Mouse (Mus musculus) layer of hippocampus, postnatal 36 days (tissue): Measurements from ENCODE around the gene Sdr42e1. TPM values are rescaled to one million over a fixed set of nuclear protein-coding genes. Genes with fewer than 3 reads are reported as not detected.

Experiments
- DNase-seq, 2 experiments: peaks; one replicate each; pipeline ENCODE4 v3.0.0; 2022
- total RNA-seq, 2 experiments: library from RNA; stranded (reverse); gene quantifications; 2 replicates each; pipeline ENCODE4 v1.2.3; 2021

The Sdr42e1 gene
- total RNA-seq: 1 to 10 TPM; 4.1 to 4.2 TPM

DNA sequence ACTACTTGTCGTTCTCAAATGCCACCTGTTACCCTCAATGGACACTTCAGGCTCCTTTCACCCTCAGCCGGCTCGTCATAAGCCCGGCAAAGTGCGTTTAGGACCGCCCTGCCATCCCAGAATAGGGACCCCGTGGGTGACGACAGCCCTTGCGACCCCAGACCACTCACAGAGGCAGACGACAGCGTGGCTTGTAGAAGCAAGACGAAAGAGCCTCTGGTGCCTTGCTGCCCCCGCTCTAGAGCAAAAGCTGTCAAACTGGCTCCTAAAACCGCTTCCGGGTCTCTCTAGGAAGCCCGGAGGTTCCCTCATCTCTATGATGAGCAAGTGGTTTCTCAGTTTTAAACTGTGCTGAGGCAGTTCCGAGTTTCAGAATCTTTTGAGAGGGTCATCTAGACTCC, at the start of gene Sdr42e1:
Sdr42e1 (minus strand) TSS at position 260 of the 401 bp plus-strand sequence.
- peak; percentile 44 to 54 for DNase-seq

DNA sequence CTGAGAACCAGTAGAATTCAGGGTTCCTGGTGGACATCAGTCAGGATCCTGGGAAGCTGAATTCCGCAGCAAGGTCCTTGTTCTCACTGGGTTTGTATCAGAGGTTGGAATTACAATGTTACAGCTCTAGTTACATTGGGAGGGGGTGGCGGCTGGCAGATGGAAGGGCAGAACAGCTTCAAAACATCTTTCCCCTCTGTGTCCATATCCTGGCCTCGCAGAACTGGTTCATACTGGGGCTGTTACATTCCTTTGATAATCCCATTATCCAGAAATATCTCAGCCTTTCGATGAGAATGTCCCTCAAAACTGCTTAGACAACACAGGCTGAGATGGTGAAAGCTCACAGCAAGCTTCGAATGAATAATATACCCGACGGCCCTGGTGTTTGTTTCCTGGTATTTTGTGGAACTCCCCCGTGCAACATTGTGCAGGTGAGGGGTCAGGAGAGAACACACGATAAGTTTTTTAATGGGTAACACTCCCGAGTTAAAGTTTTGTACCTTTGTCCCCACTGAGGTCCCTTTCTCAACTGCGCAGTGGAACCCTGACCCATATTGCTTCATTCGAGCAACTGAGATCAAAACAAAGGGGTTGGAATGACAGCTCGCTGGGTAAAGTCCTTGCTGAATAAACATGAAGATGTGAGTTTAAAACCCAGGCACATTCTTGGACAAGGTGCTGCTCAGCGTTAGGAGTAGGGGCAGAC, 44.8 kb upstream of the Sdr42e1 start:
- no peak for DNase-seq

DNA sequence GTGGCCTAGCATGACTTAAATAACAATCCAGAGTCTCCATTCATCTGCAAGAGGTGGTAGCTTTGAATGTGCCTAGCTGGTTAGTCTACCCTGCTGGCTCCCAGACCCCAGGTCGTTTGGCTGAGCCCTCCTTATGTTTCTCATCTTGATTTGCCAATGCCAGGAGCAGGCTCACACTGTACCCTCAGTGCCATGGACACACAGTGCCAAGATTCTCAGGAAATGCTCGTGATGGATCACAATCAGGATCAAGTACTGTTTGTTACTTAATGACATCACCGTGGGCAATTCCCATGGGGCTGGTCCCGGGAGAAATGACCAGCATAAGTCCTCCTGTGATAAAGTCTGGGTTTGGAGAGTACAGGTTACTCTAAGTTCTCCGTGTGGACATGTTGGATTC, 42.4 kb upstream of the Sdr42e1 start:
- DNase-seq: no peak

DNA sequence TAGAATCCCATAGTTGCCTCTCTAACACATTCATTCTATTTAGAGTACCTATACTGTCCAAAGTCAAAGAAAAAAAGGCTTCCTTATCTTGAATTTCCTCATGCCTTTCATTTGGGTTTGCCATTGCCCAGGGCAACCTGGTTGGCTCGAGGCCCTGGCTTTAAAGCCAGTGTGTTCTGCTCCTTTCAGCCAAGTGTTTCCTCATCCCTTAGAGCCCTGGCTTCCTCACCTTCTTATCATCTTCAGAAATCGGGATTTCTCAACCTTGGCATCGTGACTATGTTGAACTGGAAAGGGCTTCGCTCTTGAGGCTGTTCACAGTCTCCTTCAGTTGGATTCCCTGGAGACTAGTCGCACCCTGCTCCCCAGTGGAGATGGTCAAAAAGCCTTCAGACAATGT, 41.1 kb upstream of the Sdr42e1 start:
- no peak for DNase-seq

DNA sequence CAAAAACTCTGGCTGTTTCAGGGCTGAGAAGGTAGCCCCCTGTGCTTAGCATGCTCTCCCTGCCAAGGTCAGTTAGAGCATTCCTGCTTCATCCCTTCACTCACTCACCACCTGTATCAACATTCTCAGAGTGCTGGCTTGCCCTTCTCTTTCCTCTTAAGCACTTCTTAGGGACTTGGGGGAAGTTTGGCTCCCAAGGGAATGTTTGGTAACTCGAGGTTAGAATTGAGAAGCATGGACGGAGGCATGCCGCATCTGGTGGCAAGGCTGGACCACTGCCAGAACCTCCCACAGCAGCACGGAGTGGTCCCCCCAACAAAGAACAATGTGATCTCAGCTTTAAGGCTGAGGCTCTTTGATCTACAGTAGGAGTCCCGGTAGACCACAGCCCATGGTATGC, 38.7 kb upstream of the Sdr42e1 start:
- no peak for DNase-seq

DNA sequence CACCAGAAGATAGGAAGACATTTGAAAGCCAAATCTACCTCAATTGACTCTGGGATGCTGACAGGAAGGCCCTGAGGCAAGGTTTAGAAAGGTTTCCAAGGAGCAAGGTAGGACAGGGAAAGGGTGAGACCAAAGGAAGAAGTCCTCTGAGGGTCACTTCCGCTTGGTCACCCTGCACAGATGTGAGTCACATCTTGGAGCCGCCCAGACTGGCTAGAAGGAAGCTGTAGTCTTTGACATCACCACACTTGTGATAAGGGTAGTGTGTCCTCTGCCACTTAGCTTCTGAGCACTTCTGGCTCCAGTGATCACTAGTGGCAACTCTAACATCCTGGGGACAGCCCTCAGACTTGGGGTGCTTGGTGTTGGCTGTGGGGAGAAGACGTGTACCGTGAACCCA, 32.7 kb upstream of the Sdr42e1 start:
- no peak for DNase-seq

DNA sequence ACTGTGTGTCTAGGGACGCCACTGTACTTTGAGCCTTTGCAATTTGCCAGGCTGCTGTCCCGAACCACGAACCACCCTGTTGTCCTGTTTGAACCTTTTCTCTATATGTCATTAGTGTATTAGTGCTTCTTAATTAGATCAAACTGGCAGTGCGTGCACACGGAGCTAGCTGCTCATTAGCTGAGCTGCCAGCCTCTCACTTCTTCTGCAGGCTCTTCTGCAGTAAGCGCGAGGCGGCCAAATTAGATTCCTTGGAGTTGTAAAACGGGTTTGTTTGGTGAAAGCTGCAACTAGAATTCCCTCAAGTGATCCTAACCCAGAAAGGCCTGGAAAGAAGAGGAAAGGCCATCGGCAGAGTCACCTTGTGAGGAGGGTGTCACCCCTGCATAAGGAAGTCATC, 29.2 kb upstream of the Sdr42e1 start:
- DNase-seq: no peak

DNA sequence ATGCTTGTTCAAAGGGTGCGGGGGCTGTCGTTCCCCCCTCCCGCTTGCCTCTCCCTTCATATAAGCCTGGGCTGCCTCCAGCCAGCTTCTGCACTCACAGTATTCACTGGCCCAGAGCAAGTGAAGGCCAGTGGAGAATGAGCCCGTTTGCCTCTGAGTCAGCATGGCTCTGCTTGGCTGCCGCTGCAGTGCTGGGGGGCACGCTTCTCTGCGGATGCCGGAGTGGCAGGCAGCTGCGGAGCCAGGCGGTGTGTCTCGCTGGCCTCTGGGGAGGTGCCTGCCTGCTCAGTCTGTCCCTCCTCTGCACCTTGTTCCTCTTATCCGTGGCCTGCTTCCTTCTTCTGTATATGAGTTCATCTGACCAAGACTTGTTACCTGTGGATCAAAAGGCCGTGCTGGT, 28.4 kb upstream of the Sdr42e1 start, which contains the start of gene Hsd17b2:
Hsd17b2 (plus strand) TSS at position 46 of the 400 bp plus-strand sequence.
- DNase-seq: no peak

DNA sequence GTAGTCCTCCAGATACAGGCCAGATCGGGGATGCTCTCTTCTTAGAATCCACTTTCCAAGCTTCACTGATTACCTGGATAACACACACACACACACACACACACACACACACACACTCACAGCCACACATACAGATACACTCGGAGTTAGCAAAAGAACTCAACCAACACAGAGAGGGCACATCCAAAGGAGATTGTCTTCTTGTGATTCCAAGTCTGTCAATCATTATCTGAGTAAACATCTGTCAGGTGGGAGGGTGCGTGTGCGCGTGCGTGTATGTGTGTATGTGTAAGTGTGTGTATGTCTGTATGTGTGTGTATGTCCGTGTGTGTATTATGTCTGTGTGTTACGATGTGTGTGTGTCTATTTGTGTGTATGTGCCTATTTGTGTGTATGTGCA, 27.8 kb upstream of the Sdr42e1 start:
- DNase-seq: no peak

DNA sequence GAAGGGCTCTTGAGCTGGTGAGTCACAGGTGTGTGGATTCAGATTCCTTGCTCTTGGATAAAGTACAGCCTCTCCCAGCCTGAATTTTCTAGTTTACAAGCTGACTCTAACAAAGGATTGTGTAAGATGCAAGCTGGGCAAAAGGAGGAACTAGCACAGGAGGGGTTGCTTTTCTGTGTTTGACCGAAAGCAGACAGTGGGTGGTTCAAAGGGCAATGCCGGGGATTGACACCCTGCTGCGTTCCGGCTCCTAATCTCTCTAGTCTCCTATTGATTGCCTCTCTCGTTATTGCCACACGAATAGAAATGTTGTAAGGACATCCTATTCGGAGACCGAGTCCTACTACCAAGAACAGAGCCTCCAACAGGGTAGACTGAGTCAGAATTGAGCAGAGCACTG, 27.2 kb upstream of the Sdr42e1 start:
- DNase-seq: no peak

DNA sequence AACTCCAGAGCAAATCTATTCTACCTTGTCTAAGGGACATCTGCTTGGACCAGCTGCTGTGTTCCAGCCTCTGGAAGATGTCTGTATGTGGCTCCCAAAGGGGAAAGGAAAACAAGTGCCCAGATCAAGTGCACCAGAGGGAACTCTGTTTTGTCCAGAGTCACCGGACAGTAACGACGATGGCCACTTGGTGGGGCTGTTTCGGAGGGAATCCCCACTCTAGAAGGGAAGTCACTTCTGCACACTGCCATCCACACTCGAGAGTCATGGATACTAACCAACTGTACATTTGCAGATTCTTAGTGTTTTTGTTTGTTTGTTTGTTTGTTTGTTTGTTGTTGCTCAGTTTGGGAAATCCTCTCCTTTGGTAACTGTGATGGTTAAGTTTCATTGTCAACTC, 23.8 kb upstream of the Sdr42e1 start:
- peak; percentile 6 to 11 for DNase-seq

DNA sequence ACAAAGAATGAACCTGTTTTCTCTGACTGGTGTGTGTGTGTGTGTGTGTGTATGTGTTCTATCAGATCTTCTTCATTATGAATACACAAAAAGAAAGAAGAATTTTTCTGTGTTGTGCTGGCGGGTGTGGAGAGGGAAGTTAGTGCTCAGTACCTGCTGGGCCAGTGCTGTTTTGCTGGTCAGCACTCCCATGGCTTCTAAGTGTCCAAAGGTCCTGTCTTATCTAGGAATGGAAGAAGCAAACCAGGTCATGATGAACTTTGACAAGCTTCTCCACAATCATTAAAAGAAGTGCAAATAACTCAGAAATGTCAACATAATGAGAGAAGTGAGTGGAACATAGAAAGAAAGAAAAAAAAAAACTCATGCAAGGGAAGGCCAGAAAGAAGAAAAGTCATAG, 22.1 kb upstream of the Sdr42e1 start:
- DNase-seq: no peak

DNA sequence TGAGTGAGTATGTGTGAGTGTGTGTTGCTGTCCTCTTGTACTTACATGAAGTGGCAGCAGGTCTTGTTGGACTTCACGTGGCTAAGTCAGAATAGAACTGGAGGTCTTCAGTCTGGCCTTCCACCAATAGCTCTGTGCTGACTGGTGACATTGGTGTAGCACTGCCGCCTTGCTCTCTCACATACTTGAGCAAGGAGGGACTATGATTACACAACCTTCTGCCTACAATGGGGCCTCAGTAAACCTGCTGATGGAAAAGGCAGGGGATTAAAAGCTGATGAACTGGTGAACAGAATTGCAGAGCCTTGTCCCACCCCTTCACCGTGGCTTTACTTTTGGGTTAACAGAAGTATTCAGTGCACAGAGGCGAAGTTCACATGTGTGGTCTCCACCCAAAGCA, 18.6 kb upstream of the Sdr42e1 start:
- no peak for DNase-seq

DNA sequence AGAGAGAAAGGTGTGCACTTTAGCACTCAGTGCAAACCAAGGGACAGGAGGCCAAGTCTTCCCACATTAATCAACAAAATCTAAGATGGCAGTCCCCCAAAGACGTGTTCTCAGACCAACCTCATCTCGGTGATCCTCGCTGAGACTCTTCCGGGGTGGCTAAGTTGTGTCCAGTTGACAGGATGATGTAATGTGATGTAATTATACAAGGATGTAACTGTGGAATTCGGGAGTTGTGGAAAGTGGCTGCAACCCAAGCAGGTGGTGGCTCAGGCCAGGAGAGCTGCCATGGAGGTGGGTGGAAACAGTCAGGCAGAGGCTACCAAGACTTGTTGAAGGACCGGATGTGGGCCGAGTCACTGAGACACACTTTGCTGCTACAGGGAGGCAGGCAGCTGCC, 14.4 kb upstream of the Sdr42e1 start:
- DNase-seq: no peak

DNA sequence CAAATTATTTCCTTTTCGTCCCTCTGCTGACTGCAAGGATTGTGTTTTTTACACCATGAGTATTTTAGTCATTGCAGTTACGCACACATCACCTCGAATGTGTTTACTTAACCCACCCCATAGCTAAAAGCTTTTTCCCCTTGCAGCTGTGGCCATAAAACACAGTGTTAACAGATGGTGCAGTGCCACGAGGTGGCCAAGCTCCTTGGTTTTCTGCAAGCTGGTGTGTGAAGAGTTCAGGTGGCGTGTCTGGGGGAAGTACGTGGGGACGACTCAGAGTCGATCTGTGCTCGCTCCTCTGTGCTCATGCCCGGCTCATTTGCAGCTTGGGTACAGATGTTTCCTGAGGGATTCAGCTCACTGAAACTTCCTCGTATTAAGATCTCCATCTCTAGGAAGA, 11.0 kb upstream of the Sdr42e1 start:
- no peak for DNase-seq

DNA sequence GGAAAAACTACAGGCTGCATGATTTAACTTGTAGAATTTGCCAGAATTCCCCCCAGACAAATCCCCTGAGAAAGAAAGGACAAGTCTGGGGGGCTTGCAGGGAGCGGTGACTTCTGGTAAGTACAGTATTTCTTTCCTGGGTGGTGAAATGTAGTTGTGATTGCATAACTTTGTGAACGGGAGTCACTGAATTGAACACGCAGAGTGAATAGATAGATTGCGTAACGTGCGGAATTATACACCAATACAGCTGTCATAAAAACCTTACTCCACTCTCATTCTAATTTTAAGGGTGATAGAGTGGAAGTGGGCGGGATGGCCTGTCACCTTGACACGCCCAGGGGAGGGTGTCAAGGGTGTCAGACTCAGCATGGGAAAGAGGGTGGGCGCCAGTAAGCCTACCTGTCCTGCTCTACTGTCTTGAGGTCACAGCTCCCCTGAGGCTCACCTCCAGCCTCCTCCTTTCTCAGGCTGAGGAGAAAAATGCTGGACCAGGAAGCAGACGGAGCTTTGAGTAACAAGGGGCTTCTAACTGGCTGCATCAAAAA, 10.5 kb upstream of the Sdr42e1 start:
- no peak for DNase-seq

DNA sequence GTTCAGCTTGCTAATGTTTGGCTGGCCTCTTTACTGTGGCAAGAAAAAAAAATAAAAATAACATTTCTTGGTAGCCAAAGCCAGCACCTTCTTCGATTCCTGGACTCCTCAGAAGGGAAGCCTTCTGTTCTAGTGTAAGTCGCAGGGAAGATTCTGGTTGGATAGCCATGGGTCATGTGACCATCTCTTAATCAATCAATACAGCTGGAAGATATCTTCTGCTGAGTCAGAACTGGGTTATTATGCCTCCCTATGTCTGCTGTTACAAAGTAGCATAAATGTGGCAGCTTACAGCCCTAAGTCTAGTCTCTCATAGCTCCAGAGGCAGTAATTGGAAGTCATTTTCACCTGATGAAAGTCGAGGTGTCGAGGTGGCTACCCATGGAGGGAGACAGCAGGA, 5.2 kb upstream of the Sdr42e1 start:
- no peak for DNase-seq

DNA sequence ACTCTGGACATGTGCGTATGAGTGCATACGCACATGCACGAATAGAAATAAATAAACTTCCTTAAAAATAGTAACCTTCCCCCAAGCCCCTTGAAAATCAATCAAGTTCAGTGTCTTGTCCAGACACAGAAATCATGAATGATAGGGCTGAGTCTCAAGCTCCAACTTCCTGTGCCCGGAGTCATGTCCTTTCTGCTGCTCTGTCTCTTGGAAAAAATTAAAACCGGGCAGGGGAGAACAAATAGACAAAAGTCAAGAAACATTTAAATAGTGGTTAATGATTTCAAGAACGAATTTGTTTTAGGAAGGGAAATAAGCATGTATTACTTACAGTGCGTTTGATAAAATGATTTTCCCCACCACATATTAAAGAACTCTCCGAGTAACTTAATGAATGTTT, 3.5 kb upstream of the Sdr42e1 start:
- no peak for DNase-seq

DNA sequence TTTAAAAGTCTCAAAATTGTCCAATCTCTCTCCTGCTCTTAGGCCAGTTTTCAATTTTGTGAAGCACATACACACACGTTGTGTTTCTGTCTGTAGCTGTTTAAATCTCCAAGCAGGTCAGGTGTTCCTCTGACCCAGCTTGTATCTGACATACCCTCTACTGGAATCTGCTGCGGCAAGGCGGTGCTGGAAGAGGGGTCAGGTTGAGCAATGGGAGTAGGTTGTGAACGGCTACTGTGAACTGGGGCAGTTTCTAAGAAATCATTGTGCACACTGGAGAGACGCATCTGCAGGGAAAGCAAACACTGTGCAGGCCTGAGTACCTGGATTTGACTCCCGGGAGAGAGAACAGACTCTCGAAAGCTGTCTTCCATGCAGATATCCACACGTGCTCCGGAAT, 3.0 kb upstream of the Sdr42e1 start:
- no peak for DNase-seq

DNA sequence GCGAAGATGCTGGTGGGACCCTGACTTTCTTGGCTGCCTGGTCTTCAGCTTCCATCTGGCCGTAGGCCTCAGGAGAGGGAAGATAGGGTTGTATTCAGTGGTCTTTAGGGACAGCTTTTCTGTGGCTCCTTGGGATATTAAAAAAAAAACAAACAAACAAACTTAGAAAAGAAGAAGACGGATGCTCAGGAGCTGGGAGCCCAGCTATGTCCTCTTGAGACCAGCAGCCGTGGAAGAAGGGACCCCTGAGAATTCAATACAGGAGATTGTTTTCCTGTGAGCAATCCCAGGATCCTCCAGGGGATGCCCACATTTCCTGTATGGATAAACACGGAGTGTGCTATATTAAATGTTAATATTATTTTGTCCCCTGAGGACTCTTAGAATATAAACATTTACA, 1.7 kb upstream of the Sdr42e1 start:
- DNase-seq: no peak

DNA sequence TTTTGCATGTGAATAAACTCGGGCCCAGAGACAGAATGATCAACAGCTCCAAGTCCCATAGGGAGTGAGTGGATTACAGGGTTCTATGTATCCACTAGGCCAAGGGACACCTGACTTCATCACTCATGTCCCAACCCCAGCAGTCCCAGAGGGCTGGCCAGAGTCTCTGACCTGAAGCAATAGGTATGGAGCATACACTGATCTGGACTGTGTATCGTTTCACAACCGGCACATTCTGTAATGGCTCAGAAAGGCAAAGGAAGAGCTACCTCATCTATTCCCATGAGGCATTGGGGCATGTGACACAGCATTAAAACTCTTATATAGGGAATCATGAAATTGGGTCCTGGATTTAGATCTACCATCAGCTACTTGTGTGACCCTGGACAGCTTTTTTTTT, 931 bp downstream of the Sdr42e1 start:
- no peak for DNase-seq

DNA sequence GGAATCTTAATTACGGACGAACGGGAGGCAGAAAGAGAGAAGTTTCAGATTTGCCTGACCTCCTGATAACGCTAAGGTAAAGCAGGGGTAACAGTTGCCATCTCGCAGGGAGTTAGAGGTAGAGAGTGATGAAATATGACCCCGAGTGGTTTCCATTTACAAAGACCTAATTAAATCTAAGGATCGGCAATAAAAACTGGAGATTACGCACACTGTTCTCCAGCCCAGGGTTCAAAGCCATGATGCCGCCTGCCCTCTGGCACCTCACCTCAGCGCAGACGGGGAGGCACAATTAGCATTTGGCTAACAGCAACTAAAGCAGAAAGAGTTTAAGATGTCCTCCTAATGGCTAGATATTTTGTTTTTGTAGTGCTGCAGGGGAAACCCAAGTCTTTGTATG, 3.0 kb downstream of the Sdr42e1 start:
- DNase-seq: no peak

DNA sequence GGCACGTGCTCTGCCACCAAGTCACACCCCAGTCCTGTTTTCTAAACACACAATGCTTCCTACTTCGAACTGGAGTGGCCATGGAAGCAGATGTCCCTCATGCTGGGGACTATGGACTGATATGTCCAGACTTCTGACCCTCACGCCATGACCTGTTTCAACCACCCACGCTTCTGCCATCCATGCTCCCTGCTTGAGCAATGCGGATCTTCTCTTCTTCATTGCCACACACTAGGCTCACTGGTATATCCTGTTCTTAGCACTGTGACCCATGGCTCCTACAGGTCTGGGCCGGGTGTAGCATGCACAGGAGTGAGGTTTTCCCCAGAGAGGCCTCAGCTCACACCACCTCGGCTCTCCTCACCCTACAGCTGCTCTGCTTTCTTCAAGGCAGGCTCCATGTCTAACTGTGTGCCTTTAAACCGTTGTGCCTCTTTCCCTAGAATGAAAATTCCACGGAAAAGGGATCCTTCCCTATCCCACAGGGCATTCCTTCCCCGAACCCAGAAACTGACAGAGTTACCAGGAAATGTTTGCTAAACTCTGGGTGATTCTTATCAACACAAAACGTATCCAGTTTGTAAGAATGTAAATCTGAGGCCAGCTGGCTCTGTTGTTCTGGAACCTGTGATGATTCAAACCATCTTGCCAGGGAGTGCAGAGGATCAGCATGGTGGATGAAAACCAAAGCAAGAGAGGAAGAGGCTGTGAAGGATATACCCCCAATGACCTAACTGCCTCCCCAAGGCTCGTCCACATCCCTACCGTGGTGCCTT, 6.0 kb downstream of the Sdr42e1 start:
- DNase-seq: no peak
